Comparison of ENCODE assay signal across 8 mouse cellular contexts in the genomic region with DNA sequence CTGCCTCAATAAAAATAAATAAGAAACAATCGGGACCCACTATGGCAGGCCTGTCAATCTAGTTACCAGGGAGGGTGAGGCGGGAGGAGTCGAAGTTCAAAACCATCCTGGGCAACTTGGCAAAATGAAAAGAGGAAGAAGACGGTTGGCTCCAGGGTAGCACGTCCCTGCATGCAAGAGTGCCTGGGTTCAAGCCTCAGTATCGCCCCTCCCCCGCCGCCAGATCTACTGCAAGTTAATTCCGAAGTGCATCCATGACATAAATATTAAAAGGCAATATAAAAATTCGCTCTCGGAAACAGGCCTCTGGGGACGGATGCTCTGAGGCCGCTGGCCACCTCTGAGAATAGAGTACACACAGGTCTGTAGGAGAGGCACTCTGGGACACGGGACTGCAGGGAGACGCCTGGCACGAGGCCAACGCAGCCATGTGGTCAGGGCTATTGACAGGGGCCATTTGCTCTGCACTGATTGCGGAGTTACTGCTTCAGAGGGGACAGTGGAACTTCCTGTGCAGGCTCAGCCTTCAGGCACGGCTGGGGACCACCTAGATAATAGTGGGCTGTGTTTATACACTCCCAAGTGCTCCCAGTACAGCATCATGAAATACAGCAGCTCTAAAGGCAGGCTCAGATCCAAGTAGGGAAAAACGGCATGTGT. TPM values are rescaled to one million over a fixed set of nuclear protein-coding genes. Genes with fewer than 3 reads are reported as not detected.
DNase-seq lines count a peak whose midpoint lies in the region; ATAC-seq lines count a peak whose summit lies in the region.

No protein-coding gene starts in this region.

- 33% methylated on average over 20 of the region's 20 CpGs for WGBS in forebrain, embryonic 16.5 days
- 21% methylated on average over 20 of the region's 20 CpGs for WGBS in intestine, embryonic 16.5 days
- 24% methylated on average over 20 of the region's 20 CpGs for WGBS in liver, embryonic 16.5 days (ENCODE audit: insufficient replicate concordance)
- 20% methylated on average over 20 of the region's 20 CpGs for WGBS in neural tube, embryonic 14.5 days

- no peaks in the 10 kb centered on the region for H3K36me3 ChIP-seq in forebrain, embryonic 16.5 days (ENCODE audit: control insufficient read depth, insufficient read depth)
- H3K36me3 ChIP-seq in intestine, embryonic 16.5 days (ENCODE audit: control insufficient read depth, insufficient read depth, low read length), result no peaks in the 10 kb centered on the region
- no peaks in the 10 kb centered on the region for H3K36me3 ChIP-seq in liver, embryonic 16.5 days (ENCODE audit: control insufficient read depth, insufficient read depth)
- H3K36me3 ChIP-seq in neural tube, embryonic 14.5 days (ENCODE audit: control insufficient read depth, insufficient read depth, low read length), result no peaks in the 10 kb centered on the region

- no peaks in the 10 kb centered on the region for H3K27me3 ChIP-seq in forebrain, embryonic 16.5 days (replicated peaks; ENCODE audit: control insufficient read depth, insufficient read depth, low read length)
- no peaks in the 10 kb centered on the region for H3K27me3 ChIP-seq in intestine, embryonic 16.5 days (replicated peaks; ENCODE audit: control insufficient read depth, insufficient read depth, low read length)
- H3K27me3 ChIP-seq in liver, embryonic 16.5 days (ENCODE audit: control insufficient read depth, insufficient read depth, low read depth, low read length), result no peaks in the 10 kb centered on the region
- H3K27me3 ChIP-seq in neural tube, embryonic 14.5 days (ENCODE audit: control insufficient read depth, insufficient read depth, low read length), result no peaks in the 10 kb centered on the region

- H3K9me3 ChIP-seq in forebrain, embryonic 16.5 days (ENCODE audit: control insufficient read depth, low read length), result no peaks in the 10 kb centered on the region
- no peaks in the 10 kb centered on the region for H3K9me3 ChIP-seq in intestine, embryonic 16.5 days (ENCODE audit: control insufficient read depth, low read length)
- no peaks in the 10 kb centered on the region for H3K9me3 ChIP-seq in liver, embryonic 16.5 days (replicated peaks; ENCODE audit: control insufficient read depth, low read length)
- H3K9me3 ChIP-seq in neural tube, embryonic 14.5 days (ENCODE audit: control insufficient read depth, low read length), result no peaks in the 10 kb centered on the region

- no peak for ATAC-seq in CD4-positive, CD25-positive, alpha-beta regulatory T cell, adult 4 months
- peak; percentile 59 for ATAC-seq in forebrain, embryonic 16.5 days
- peak; percentile 83 for ATAC-seq in intestine, embryonic 16.5 days
- ATAC-seq in liver, embryonic 16.5 days (ENCODE audit: low read depth), result peak; percentile 68
- peak; percentile 76 for ATAC-seq in neural tube, embryonic 14.5 days (ENCODE audit: low read depth)

- H3K4me2 ChIP-seq in forebrain, embryonic 16.5 days (ENCODE audit: low read length), result peak overlapping the region; percentile 36
- peak overlapping the region; percentile 28 for H3K4me2 ChIP-seq in intestine, embryonic 16.5 days (ENCODE audit: low read depth, low read length)
- H3K4me2 ChIP-seq in liver, embryonic 16.5 days (ENCODE audit: low read depth, low read length), result peak overlapping the region; percentile 35
- H3K4me2 ChIP-seq in neural tube, embryonic 14.5 days (ENCODE audit: low read depth, low read length), result peak overlapping the region; percentile 21; the same call in 1 of the 2 replicates

- H3K27ac ChIP-seq in forebrain, embryonic 16.5 days (ENCODE audit: low read length), result peak overlapping the region; percentile 43; the same call in 1 of the 2 replicates
- H3K27ac ChIP-seq in intestine, embryonic 16.5 days (ENCODE audit: low read length), result peak overlapping the region; percentile 81
- 0 out of 2 replicates have a peak overlapping the region, but pooled peaks have one; percentile 12 for H3K27ac ChIP-seq in liver, embryonic 16.5 days (ENCODE audit: low read length)
- peak overlapping the region; percentile 70 for H3K27ac ChIP-seq in neural tube, embryonic 14.5 days (ENCODE audit: low read depth, low read length)

- peaks cover 60% of the 10 kb centered on the region for H3K4me1 ChIP-seq in forebrain, embryonic 16.5 days (replicated peaks; ENCODE audit: control insufficient read depth, insufficient read depth, low read length)
- peaks cover 82% of the 10 kb centered on the region for H3K4me1 ChIP-seq in intestine, embryonic 16.5 days (ENCODE audit: control insufficient read depth, insufficient read depth, low read length)
- peaks cover 61% of the 10 kb centered on the region for H3K4me1 ChIP-seq in liver, embryonic 16.5 days (ENCODE audit: control insufficient read depth, low read depth, low read length)
- H3K4me1 ChIP-seq in neural tube, embryonic 14.5 days (ENCODE audit: control insufficient read depth, insufficient read depth, low read length), result peaks cover 65% of the 10 kb centered on the region

- no peak overlapping the region; the same call in 1 of the 2 replicates for H3K4me3 ChIP-seq in forebrain, embryonic 16.5 days (replicated peaks; ENCODE audit: low read length)
- 0 out of 2 replicates have a peak overlapping the region, but pooled peaks have one; percentile 2 for H3K4me3 ChIP-seq in intestine, embryonic 16.5 days (ENCODE audit: low read length)
- H3K4me3 ChIP-seq in liver, embryonic 16.5 days (ENCODE audit: low read depth, low read length), result no peak overlapping the region
- no peak overlapping the region for H3K4me3 ChIP-seq in neural tube, embryonic 14.5 days (ENCODE audit: low read depth, low read length)

- H3K9ac ChIP-seq in forebrain, embryonic 16.5 days (replicated peaks; ENCODE audit: low read depth, low read length), result peak overlapping the region; percentile 38; the same call in 1 of the 2 replicates
- H3K9ac ChIP-seq in intestine, embryonic 16.5 days (ENCODE audit: low read depth, low read length), result peak overlapping the region; percentile 49; the same call in 1 of the 2 replicates
- no peak overlapping the region for H3K9ac ChIP-seq in liver, embryonic 16.5 days (ENCODE audit: low read depth, low read length)
- 0 out of 2 replicates have a peak overlapping the region, but pooled peaks have one; percentile 46 for H3K9ac ChIP-seq in neural tube, embryonic 14.5 days (replicated peaks; ENCODE audit: low read depth, low read length)

- DNase-seq in CD4-positive, CD25-positive, alpha-beta regulatory T cell, adult 2 months (ENCODE audit: low read depth, low spot score), result peak; percentile 50
- peak; percentile 70 for DNase-seq in brain, adult 2 months (ENCODE audit: low read depth, low spot score)
- no peak for DNase-seq in frontal cortex, postnatal 14 days (ENCODE audit: low spot score in 2 of 2)

RNA-seq across cellular contexts. Expression of a gene that starts 8.9 kb away (rescaled TPM):
- 100 to 1,000 TPM; 131 to 191 TPM for polyA plus RNA-seq in CD4-positive, CD25-positive, alpha-beta regulatory T cell, adult 4 months (2017; shearing (Covaris generic))
- polyA plus RNA-seq in forebrain, embryonic 16.5 days (2015; fragmentation: Nextera tagmentation; extraction: Ambion mirVana), result 119 and 147 TPM in 2 replicates
- polyA plus RNA-seq in intestine, embryonic 16.5 days (2015; fragmentation: Nextera tagmentation; extraction: Ambion mirVana), result 248 and 262 TPM in 2 replicates
- 29.9 and 38.1 TPM in 2 replicates for polyA plus RNA-seq in liver, embryonic 16.5 days (2015; fragmentation: Nextera tagmentation; extraction: Ambion mirVana)
- polyA plus RNA-seq in neural tube, embryonic 14.5 days (2014; fragmentation: Nextera tagmentation; extraction: Ambion mirVana), result 228 and 232 TPM in 2 replicates

RNA-seq across cellular contexts. Expression of a gene that starts 30.6 kb away (rescaled TPM):
- 10 to 100 TPM in 1 of 2 experiments, 1 to 10 TPM in 1; 6.2 to 11.6 TPM for polyA plus RNA-seq in CD4-positive, CD25-positive, alpha-beta regulatory T cell, adult 4 months (2017; shearing (Covaris generic))
- 15.2 and 19.1 TPM in 2 replicates for polyA plus RNA-seq in forebrain, embryonic 16.5 days (2015; fragmentation: Nextera tagmentation; extraction: Ambion mirVana)
- polyA plus RNA-seq in intestine, embryonic 16.5 days (2015; fragmentation: Nextera tagmentation; extraction: Ambion mirVana), result 11.5 and 12.2 TPM in 2 replicates
- 4.3 and 4.4 TPM in 2 replicates for polyA plus RNA-seq in liver, embryonic 16.5 days (2015; fragmentation: Nextera tagmentation; extraction: Ambion mirVana)
- 15.3 and 15.5 TPM in 2 replicates for polyA plus RNA-seq in neural tube, embryonic 14.5 days (2014; fragmentation: Nextera tagmentation; extraction: Ambion mirVana)

RNA-seq across cellular contexts. Expression of a gene that starts 53.2 kb away (rescaled TPM):
- 10 to 100 TPM in 1 of 2 experiments, 1 to 10 TPM in 1; 6.5 to 14.3 TPM for polyA plus RNA-seq in CD4-positive, CD25-positive, alpha-beta regulatory T cell, adult 4 months (2017; shearing (Covaris generic))
- 15.3 and 16.1 TPM in 2 replicates for polyA plus RNA-seq in forebrain, embryonic 16.5 days (2015; fragmentation: Nextera tagmentation; extraction: Ambion mirVana)
- polyA plus RNA-seq in intestine, embryonic 16.5 days (2015; fragmentation: Nextera tagmentation; extraction: Ambion mirVana), result 17.8 and 18.1 TPM in 2 replicates
- 4.1 and 4.7 TPM in 2 replicates for polyA plus RNA-seq in liver, embryonic 16.5 days (2015; fragmentation: Nextera tagmentation; extraction: Ambion mirVana)
- 8.1 and 8.9 TPM in 2 replicates for polyA plus RNA-seq in neural tube, embryonic 14.5 days (2014; fragmentation: Nextera tagmentation; extraction: Ambion mirVana)

Comparison
In these comparisons a context has a peak if more than half of its experiments do, and no peak if none do; other contexts are left out.
1. DNase-seq: peak in CD4-positive, CD25-positive, alpha-beta regulatory T cell, adult 2 months (single experiment) and brain, adult 2 months (single experiment); none in frontal cortex, postnatal 14 days (0 of 2).
2. H3K27ac ChIP-seq: peak in every context shown above with its lines; median percentile 81 in intestine, embryonic 16.5 days; 70 in neural tube, embryonic 14.5 days; 43 in forebrain, embryonic 16.5 days; 12 in liver, embryonic 16.5 days.
3. Peak in every context shown above with its lines, with median percentiles within 50 percentile points of each other: H3K4me2 ChIP-seq.